Mouse (Mus musculus) heart, adult 2 months (tissue): ENCODE data around the gene Crybg3. TPM values are rescaled to one million over a fixed set of nuclear protein-coding genes. Genes with fewer than 3 reads are reported as not detected.
A peak's percentile ranks its signal among the peaks of the same experiment; 100 is the strongest.

Experiments used
- DNase-seq, 2 experiments: peaks; one replicate each; pipeline ENCODE4 v3.0.0; 2021
- H3K27ac ChIP-seq: fragments of 200-600 bp; 2 replicates; pipeline ENCODE4 v1.8.1; 2022
- H3K27me3 ChIP-seq: fragments of 200-500 bp; 2 replicates; pipeline ENCODE4 v1.6.1; 2012; ENCODE audit warnings: mild to moderate bottlenecking, low read length, inconsistent platforms, mixed read lengths; ENCODE audit not compliant: control insufficient read depth, insufficient read depth
- H3K36me3 ChIP-seq: fragments of 200-500 bp; 2 replicates; pipeline ENCODE4 v1.6.1; 2012; ENCODE audit warnings: low read length, inconsistent platforms; ENCODE audit not compliant: control insufficient read depth, insufficient read depth
- H3K4me1 ChIP-seq: fragments of 200-500 bp; 2 replicates; pipeline ENCODE4 v1.6.1; 2011; ENCODE audit warnings: low read length; ENCODE audit not compliant: control insufficient read depth, insufficient read depth
- H3K4me3 ChIP-seq: fragments of 200-600 bp; 2 replicates; pipeline ENCODE4 v1.8.1; 2022
- H3K79me2 ChIP-seq: fragments of 200-500 bp; replicated peaks from 2 replicates; pipeline ENCODE4 v1.6.1; 2012; ENCODE audit warnings: mild to moderate bottlenecking, inconsistent platforms, low read length, moderate library complexity, mixed read lengths; ENCODE audit not compliant: control insufficient read depth, insufficient read depth
- H3K9ac ChIP-seq: fragments of 200-500 bp; 2 replicates; pipeline ENCODE4 v1.6.1; 2012; ENCODE audit warnings: low read depth, mild to moderate bottlenecking, control low read depth, inconsistent platforms, low read length, mixed read lengths
- CTCF ChIP-seq: fragments of 200-600 bp; IDR thresholded peaks from 2 replicates; pipeline ENCODE4 v1.8.1; 2022; ENCODE audit warnings: antibody characterized with exemption, mild to moderate bottlenecking, moderate library complexity
- EP300 ChIP-seq: fragments of 200-500 bp; IDR thresholded peaks from 2 replicates; pipeline ENCODE4 v1.6.1; 2011; ENCODE audit warnings: low read depth, low read length, control low read depth; ENCODE audit not compliant: insufficient read depth
- POLR2A ChIP-seq: fragments of 200-500 bp; IDR thresholded peaks from 2 replicates; pipeline ENCODE4 v1.6.1; 2011; ENCODE audit warnings: mild to moderate bottlenecking, low read depth, low read length, control low read depth; ENCODE audit not compliant: insufficient read depth
- WGBS: fragments of 180-500 bp; shearing (Covaris S2); methylation state at CpG from one replicate; pipeline ENCODE4 v1.1.7; 2018; 5-methylcytosine and 5-hydroxymethylcytosine counted together
- intact Hi-C: fragments of 180-260 bp; cut with DNase I; formaldehyde crosslinking; loops from one replicate; pipeline ENCODE4 v1.15.1; 2025
- polyA plus RNA-seq: library from polyadenylated mRNA; depleted of rRNA; stranded (reverse); fragments of >200 nt; gene quantifications from 2 replicates; pipeline ENCODE4 v1.2.3, GENCODE M21; 2012
- total RNA-seq, 2 experiments: library from RNA; stranded (reverse); gene quantifications; 2 replicates each; pipeline ENCODE4 v1.2.3; 2021

The Crybg3 gene
- total and polyA plus RNA-seq, 3 experiments, result 14.9 to 74.7 (median 65.0) TPM

DNA sequence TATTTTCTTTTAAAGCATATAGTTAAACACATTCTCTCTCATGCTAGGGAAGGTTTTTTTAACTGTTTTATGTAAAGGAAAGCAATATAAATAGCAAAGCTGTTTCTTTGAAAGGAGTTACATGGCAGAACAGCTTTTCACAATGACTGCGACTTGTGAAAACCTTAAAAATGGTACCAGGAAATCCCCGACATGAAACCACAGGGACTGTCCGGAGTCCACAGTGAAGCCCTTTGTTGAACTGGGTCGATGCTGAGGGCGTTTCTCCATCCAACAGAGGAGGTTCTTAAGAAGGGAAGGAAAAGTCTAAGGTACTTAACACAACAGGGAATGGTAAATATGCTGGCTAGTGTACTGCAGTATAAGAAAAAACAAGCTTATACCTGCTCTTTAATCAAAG is 36.8 kb downstream of the Crybg3 start:
- Histone ChIP-seq H3K4me1 (peaks cover 13% of the 10 kb centered on the region), H3K79me2 (peaks cover 2% of the 10 kb centered on the region; the same call in 1 of the 2 replicates), H3K4me3 (no peak overlapping the region), H3K27ac (no peak overlapping the region), H3K36me3 (peaks cover 30% of the 10 kb centered on the region), H3K9ac (no peak overlapping the region), H3K27me3 (no peaks in the 10 kb centered on the region)
- DNase-seq, result no peak
- no peak for TF ChIP-seq EP300
- TF ChIP-seq POLR2A, result no peak
- no peak for TF ChIP-seq CTCF
- intact Hi-C loops, result no loop called here
- WGBS, result 92% methylated on average over 5 of the region's 5 CpGs

GRCm38 (mm10) chr16:59559300-59560200 is 41.2 kb downstream of the Crybg3 start:
- Histone ChIP-seq H3K79me2 (no peaks in the 10 kb centered on the region), H3K9ac (no peak overlapping the region), H3K36me3 (peaks cover 5% of the 10 kb centered on the region), H3K27me3 (no peaks in the 10 kb centered on the region), H3K4me3 (no peak overlapping the region), H3K27ac (peak overlapping the region; percentile 61), H3K4me1 (peaks cover 3% of the 10 kb centered on the region)
- TF ChIP-seq CTCF (no peak), EP300 (0 out of 2 replicates have a peak, but pooled peaks have one; percentile 14)
- 47% methylated on average over 22 of the region's 22 CpGs for WGBS
- DNase-seq, result no peak
- intact Hi-C loops, result no loop called here

GRCm38 (mm10) chr16:59558916-59559299 is 41.9 kb downstream of the Crybg3 start:
- WGBS, result 82% methylated on average over 10 of the region's 10 CpGs
- intact Hi-C loops, result no loop called here
- Histone ChIP-seq H3K4me1 (peaks cover 3% of the 10 kb centered on the region), H3K36me3 (peaks cover 2% of the 10 kb centered on the region), H3K27me3 (no peaks in the 10 kb centered on the region), H3K27ac (peak overlapping the region; percentile 61; the same call in 1 of the 2 replicates), H3K9ac (no peak overlapping the region), H3K79me2 (no peaks in the 10 kb centered on the region), H3K4me3 (no peak overlapping the region)
- DNase-seq, result no peak
- TF ChIP-seq EP300, result no peak
- no peak for TF ChIP-seq POLR2A
- no peak for TF ChIP-seq CTCF

DNA sequence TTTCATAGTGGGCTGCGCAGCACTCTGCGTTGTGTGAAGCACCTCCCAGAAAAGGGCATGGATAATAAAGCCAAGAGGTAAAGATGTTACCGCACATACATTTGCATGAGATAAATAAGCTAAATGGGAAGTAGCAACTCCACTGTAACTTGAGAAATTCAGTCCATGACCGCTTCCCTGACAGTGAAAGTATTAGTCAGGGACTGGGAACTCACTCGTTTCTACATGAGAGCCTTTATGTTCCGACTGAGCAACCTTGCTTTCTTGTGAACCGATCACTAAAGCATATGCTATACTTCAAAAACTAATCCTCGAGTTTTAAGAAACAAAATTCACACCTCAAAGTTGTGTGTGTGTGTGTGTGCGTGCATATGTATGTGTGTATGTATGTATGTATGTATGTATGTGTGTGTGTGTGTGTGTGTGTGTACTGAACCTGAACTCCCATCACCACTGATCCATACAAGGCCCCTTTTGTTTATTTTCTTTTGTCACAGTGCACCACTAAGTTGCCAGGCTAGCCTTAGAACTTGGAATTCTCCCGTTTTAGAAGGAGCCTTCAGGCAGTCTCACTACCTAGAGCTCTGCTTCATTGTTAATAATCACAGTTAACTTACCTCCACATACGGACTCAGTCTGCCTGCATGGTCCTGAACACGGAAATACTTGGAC is 47.2 kb downstream of the Crybg3 start:
- no peak overlapping the region for H3K9ac ChIP-seq
- no peaks in the 10 kb centered on the region for H3K27me3 ChIP-seq
- TF ChIP-seq POLR2A, result no peak
- TF ChIP-seq CTCF, result no peak
- no peak for TF ChIP-seq EP300
- H3K4me1 ChIP-seq, result no peaks in the 10 kb centered on the region
- H3K4me3 ChIP-seq, result no peak overlapping the region
- intact Hi-C loops, result no loop called here
- no peak overlapping the region for H3K27ac ChIP-seq
- no peaks in the 10 kb centered on the region; the same call in 1 of the 2 replicates for H3K36me3 ChIP-seq
- no peaks in the 10 kb centered on the region for H3K79me2 ChIP-seq
- WGBS, result 84% methylated on average over 12 of the region's 12 CpGs
- no peak for DNase-seq

DNA sequence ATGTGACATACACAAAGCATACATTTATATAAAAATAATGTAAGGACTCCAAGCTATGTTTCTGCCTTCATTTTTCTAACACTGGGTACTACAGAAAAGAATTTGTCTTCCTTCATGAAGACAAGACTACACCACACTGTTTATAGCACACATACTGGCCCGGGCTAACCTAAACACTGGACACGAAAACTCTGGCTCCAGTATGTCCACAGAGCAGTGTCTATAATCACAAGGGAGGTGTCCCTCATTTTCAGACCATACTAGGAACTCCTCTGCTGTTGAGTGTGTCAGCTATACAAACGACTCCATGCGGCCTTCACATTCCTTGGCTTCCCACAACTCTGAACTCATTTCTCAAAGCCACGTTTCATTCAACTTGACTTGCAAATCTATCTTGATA is 49.3 kb downstream of the Crybg3 start:
- intact Hi-C loops, result no loop called here
- DNase-seq, result no peak
- Histone ChIP-seq H3K9ac (no peak overlapping the region), H3K4me3 (no peak overlapping the region), H3K36me3 (peaks cover 9% of the 10 kb centered on the region; the same call in 1 of the 2 replicates), H3K27ac (no peak overlapping the region), H3K4me1 (peaks cover 3% of the 10 kb centered on the region), H3K27me3 (no peaks in the 10 kb centered on the region), H3K79me2 (no peaks in the 10 kb centered on the region)
- WGBS, result 79% methylated on average over 5 of the region's 5 CpGs
- TF ChIP-seq POLR2A, result no peak
- TF ChIP-seq EP300, result no peak
- TF ChIP-seq CTCF, result no peak

- Histone ChIP-seq H3K4me1 (peaks cover 3% of the 10 kb centered on the region), H3K9ac (no peak overlapping the region), H3K79me2 (no peaks in the 10 kb centered on the region), H3K27me3 (no peaks in the 10 kb centered on the region), H3K4me3 (no peak overlapping the region), H3K27ac (no peak overlapping the region), H3K36me3 (peaks cover 9% of the 10 kb centered on the region; the same call in 1 of the 2 replicates)
- TF ChIP-seq CTCF, result no peak
- intact Hi-C loops, result loop anchor here (10.0 kb wide), 1 partner anchor 45 kb away; no protein-coding TSS in a partner anchor
- WGBS, result 84% methylated on average over 15 of the region's 15 CpGs
- no peak for DNase-seq
Measured at GRCm38 (mm10) chr16:59549631-59550030, 51.1 kb downstream of the Crybg3 start.
